ENCODE assay signal across 14 mouse cellular contexts in genomic region chr9:43358591-43359323, GRCm38 (mm10). TPM values are rescaled to one million over a fixed set of nuclear protein-coding genes. Genes with fewer than 3 reads are reported as not detected.
DNase-seq lines count a peak whose midpoint lies in the region; ATAC-seq lines count a peak whose summit lies in the region.
"Had no signal": no experiment of that assay in that cellular context is flagged by ENCODE, and none has a peak within 500 bp of the region (broad histone marks: within the 10 kb centered on the region; RNA-seq: fewer than 3 reads in every experiment).

No protein-coding gene starts in this region.

- H3K27me3 ChIP-seq in forebrain, embryonic 10.5 days (ENCODE audit: poor library complexity, severe bottlenecking), result peaks cover 47% of the 10 kb centered on the region
- H3K27me3 ChIP-seq in forebrain, embryonic 16.5 days (replicated peaks; ENCODE audit: control insufficient read depth, insufficient read depth, low read length), result no peaks in the 10 kb centered on the region
- peaks cover 25% of the 10 kb centered on the region for H3K27me3 ChIP-seq in midbrain, embryonic 10.5 days (ENCODE audit: low read depth, poor library complexity, severe bottlenecking)
- no peaks in the 10 kb centered on the region for H3K27me3 ChIP-seq in midbrain, embryonic 14.5 days (ENCODE audit: control insufficient read depth, insufficient read depth, low read length)
- H3K27me3 ChIP-seq in hindbrain, embryonic 13.5 days, result peaks cover 3% of the 10 kb centered on the region; the same call in 1 of the 2 replicates

- H3K27ac ChIP-seq in forebrain, embryonic 10.5 days, result peak overlapping the region; percentile 36
- H3K27ac ChIP-seq in forebrain, embryonic 16.5 days (ENCODE audit: low read length), result no peak overlapping the region
- peak overlapping the region; percentile 72 for H3K27ac ChIP-seq in midbrain, embryonic 10.5 days (replicated peaks)
- H3K27ac ChIP-seq in midbrain, embryonic 14.5 days (replicated peaks; ENCODE audit: low read depth, low read length), result no peak overlapping the region
- H3K27ac ChIP-seq in hindbrain, embryonic 13.5 days, result peak overlapping the region; percentile 44; the same call in 1 of the 2 replicates
- H3K27ac ChIP-seq: liver, embryonic 13.5 days had no signal

- WGBS in forebrain, embryonic 10.5 days, result 29% methylated on average over 15 of the region's 15 CpGs
- WGBS in forebrain, embryonic 16.5 days, result 14% methylated on average over 15 of the region's 15 CpGs
- WGBS in midbrain, embryonic 10.5 days, result 25% methylated on average over 15 of the region's 15 CpGs
- 9% methylated on average over 15 of the region's 15 CpGs for WGBS in midbrain, embryonic 14.5 days
- 19% methylated on average over 15 of the region's 15 CpGs for WGBS in hindbrain, embryonic 13.5 days

- no peak for ATAC-seq in forebrain, embryonic 16.5 days
- ATAC-seq in midbrain, embryonic 14.5 days (ENCODE audit: low FRiP score, low TSS enrichment), result no peak
- 0 out of 2 replicates have a peak, but pooled peaks have one; percentile 28 for ATAC-seq in hindbrain, embryonic 13.5 days (ENCODE audit: low FRiP score)

- H3K9me3 ChIP-seq in forebrain, embryonic 10.5 days, result no peaks in the 10 kb centered on the region
- H3K9me3 ChIP-seq in forebrain, embryonic 16.5 days (ENCODE audit: control insufficient read depth, low read length), result no peaks in the 10 kb centered on the region
- no peaks in the 10 kb centered on the region for H3K9me3 ChIP-seq in midbrain, embryonic 10.5 days (replicated peaks)
- no peaks in the 10 kb centered on the region for H3K9me3 ChIP-seq in midbrain, embryonic 14.5 days (ENCODE audit: control insufficient read depth, low read length)
- H3K9me3 ChIP-seq in hindbrain, embryonic 13.5 days, result no peaks in the 10 kb centered on the region
- H3K9me3 ChIP-seq: liver, embryonic 13.5 days had no signal

- H3K4me3 ChIP-seq in forebrain, embryonic 10.5 days, result no peak overlapping the region; the same call in 1 of the 2 replicates
- no peak overlapping the region for H3K4me3 ChIP-seq in forebrain, embryonic 16.5 days (replicated peaks; ENCODE audit: low read length)
- H3K4me3 ChIP-seq in midbrain, embryonic 10.5 days, result peak overlapping the region; percentile 5; the same call in 1 of the 2 replicates
- H3K4me3 ChIP-seq in midbrain, embryonic 14.5 days (replicated peaks; ENCODE audit: low read depth, low read length), result no peak overlapping the region
- no peak overlapping the region for H3K4me3 ChIP-seq in hindbrain, embryonic 13.5 days
- H3K4me3 ChIP-seq: liver, embryonic 13.5 days had no signal

- H3K36me3 ChIP-seq in forebrain, embryonic 10.5 days (replicated peaks), result no peaks in the 10 kb centered on the region
- no peaks in the 10 kb centered on the region for H3K36me3 ChIP-seq in forebrain, embryonic 16.5 days (ENCODE audit: control insufficient read depth, insufficient read depth)
- H3K36me3 ChIP-seq in midbrain, embryonic 10.5 days, result no peaks in the 10 kb centered on the region
- H3K36me3 ChIP-seq in midbrain, embryonic 14.5 days (ENCODE audit: control insufficient read depth, insufficient read depth, low read length), result no peaks in the 10 kb centered on the region
- H3K36me3 ChIP-seq in hindbrain, embryonic 13.5 days, result no peaks in the 10 kb centered on the region
- H3K36me3 ChIP-seq: liver, embryonic 13.5 days had no signal

- H3K4me1 ChIP-seq in forebrain, embryonic 10.5 days, result peaks cover 34% of the 10 kb centered on the region
- peaks cover 7% of the 10 kb centered on the region; the same call in 1 of the 2 replicates for H3K4me1 ChIP-seq in forebrain, embryonic 16.5 days (replicated peaks; ENCODE audit: control insufficient read depth, insufficient read depth, low read length)
- peaks cover 30% of the 10 kb centered on the region for H3K4me1 ChIP-seq in midbrain, embryonic 10.5 days
- peaks cover 16% of the 10 kb centered on the region for H3K4me1 ChIP-seq in midbrain, embryonic 14.5 days (ENCODE audit: control insufficient read depth, insufficient read depth, low read length)
- peaks cover 12% of the 10 kb centered on the region for H3K4me1 ChIP-seq in hindbrain, embryonic 13.5 days (replicated peaks)
- H3K4me1 ChIP-seq: liver, embryonic 13.5 days had no signal

- no peak overlapping the region for H3K9ac ChIP-seq in forebrain, embryonic 16.5 days (replicated peaks; ENCODE audit: low read depth, low read length)
- no peak overlapping the region for H3K9ac ChIP-seq in midbrain, embryonic 14.5 days (replicated peaks; ENCODE audit: low read length)
- H3K9ac ChIP-seq in hindbrain, embryonic 13.5 days, result 0 out of 2 replicates have a peak overlapping the region, but pooled peaks have one; percentile 4
- H3K9ac ChIP-seq: liver, embryonic 13.5 days had no signal

- H3K4me2 ChIP-seq in forebrain, embryonic 16.5 days (ENCODE audit: low read length), result no peak overlapping the region
- H3K4me2 ChIP-seq in midbrain, embryonic 14.5 days (ENCODE audit: low read length), result no peak overlapping the region
- no peak overlapping the region for H3K4me2 ChIP-seq in hindbrain, embryonic 13.5 days
- H3K4me2 ChIP-seq: heart, embryonic 11.5 days; liver, embryonic 13.5 days had no signal

- DNase-seq in forebrain, embryonic 10.5 days (ENCODE audit: extremely low spot score, low spot score), result peak; percentile 44
- peak; percentile 51 for DNase-seq in midbrain, embryonic 10.5 days (ENCODE audit: low spot score)
- DNase-seq in midbrain, embryonic 14.5 days, result no peak
- peak; percentile 77 for DNase-seq in retina, embryonic 14.5 days (ENCODE audit: low spot score)
- no peak for DNase-seq in spleen, postnatal 10 days (ENCODE audit: low spot score in 2 of 2)
- no peak for DNase-seq in cerebellum, adult 18-20 months
- DNase-seq: adrenal gland, adult 8-10 months; gastrocnemius, postnatal 25 days; liver, embryonic 13.5 days; lung, postnatal 14 days; spleen, adult 18-20 months had no signal

RNA-seq across cellular contexts. Expression of gene Trim29, which starts 48.1 kb away (rescaled TPM):
- 1.2 and 1.4 TPM in 2 replicates for polyA plus RNA-seq in forebrain, embryonic 10.5 days (2016; fragmentation: Nextera tagmentation; extraction: Ambion mirVana)
- polyA plus RNA-seq in forebrain, embryonic 16.5 days (2015; fragmentation: Nextera tagmentation; extraction: Ambion mirVana), result 0.17 TPM in 1 of 2 replicates, not detected in the other
- polyA plus RNA-seq in midbrain, embryonic 10.5 days (2016; fragmentation: Nextera tagmentation; extraction: Ambion mirVana), result 0.94 and 0.98 TPM in 2 replicates
- not detected in 2 replicates for polyA plus RNA-seq in midbrain, embryonic 14.5 days (2014; fragmentation: Nextera tagmentation; extraction: Ambion mirVana)
- not detected in 2 replicates for polyA plus RNA-seq in hindbrain, embryonic 13.5 days (2015; fragmentation: Nextera tagmentation; extraction: Ambion mirVana)

Comparison
In these comparisons a context has a peak if more than half of its experiments do, and no peak if none do; other contexts are left out.
1. DNase-seq: peak in forebrain, embryonic 10.5 days (single experiment), midbrain, embryonic 10.5 days (single experiment) and retina, embryonic 14.5 days (single experiment); none in midbrain, embryonic 14.5 days (single experiment), spleen, postnatal 10 days (0 of 2) and cerebellum, adult 18-20 months (0 of 2).
2. H3K27ac ChIP-seq: peak in forebrain, embryonic 10.5 days (single experiment), midbrain, embryonic 10.5 days (single experiment) and hindbrain, embryonic 13.5 days (single experiment); none in forebrain, embryonic 16.5 days (single experiment) and midbrain, embryonic 14.5 days (single experiment).